ENCODE assay signal across 28 mouse cellular contexts in genomic region chr15:93852126-93852525, GRCm38 (mm10).
"Had no signal": no experiment of that assay in that cellular context is flagged by ENCODE, and none has a peak within 500 bp of the region (broad histone marks: within the 10 kb centered on the region; RNA-seq: fewer than 3 reads in every experiment).

No protein-coding gene starts in this region.

- H3K4me2 ChIP-seq: heart, embryonic 11.5 days; heart, embryonic 13.5 days; heart, embryonic 15.5 days; hindbrain, embryonic 13.5 days; hindbrain, embryonic 15.5 days; intestine, embryonic 15.5 days; kidney, embryonic 15.5 days; limb, embryonic 13.5 days; limb, embryonic 15.5 days; liver, embryonic 12.5 days had no signal

- H3K27me3 ChIP-seq: heart, embryonic 13.5 days; heart, embryonic 15.5 days; hindbrain, embryonic 13.5 days; hindbrain, embryonic 15.5 days; intestine, embryonic 15.5 days; kidney, embryonic 15.5 days; limb, embryonic 13.5 days; limb, embryonic 15.5 days; liver, embryonic 12.5 days had no signal

- H3K9ac ChIP-seq: heart, embryonic 13.5 days; heart, embryonic 15.5 days; hindbrain, embryonic 13.5 days; hindbrain, embryonic 15.5 days; intestine, embryonic 15.5 days; kidney, embryonic 15.5 days; limb, embryonic 13.5 days; limb, embryonic 15.5 days; liver, embryonic 12.5 days; liver, embryonic 14.5 days had no signal

- H3K4me1 ChIP-seq: heart, embryonic 15.5 days; hindbrain, embryonic 10.5 days; hindbrain, embryonic 13.5 days; hindbrain, embryonic 15.5 days; intestine, embryonic 15.5 days; liver, embryonic 12.5 days had no signal

- H3K36me3 ChIP-seq: heart, embryonic 13.5 days; heart, embryonic 15.5 days; hindbrain, embryonic 10.5 days; hindbrain, embryonic 13.5 days; hindbrain, embryonic 15.5 days; intestine, embryonic 15.5 days; kidney, embryonic 15.5 days; limb, embryonic 13.5 days; limb, embryonic 15.5 days; liver, embryonic 12.5 days had no signal

- H3K4me3 ChIP-seq: gastrocnemius, adult 2 months; heart, adult 2 months; heart, embryonic 13.5 days; heart, embryonic 15.5 days; hindbrain, embryonic 10.5 days; hindbrain, embryonic 13.5 days; hindbrain, embryonic 15.5 days; intestine, embryonic 15.5 days; kidney, embryonic 15.5 days; limb, embryonic 13.5 days; limb, embryonic 15.5 days; liver, embryonic 12.5 days had no signal

- DNase-seq: gastrocnemius, adult 2 months; gastrocnemius, postnatal 10 days; gastrocnemius, postnatal 25 days; heart, adult 2 months; heart, postnatal 14 days; heart, postnatal 4 days; kidney, adult 11 months; kidney, adult 2 months; kidney, adult 9 months; kidney, postnatal 14 days; kidney, postnatal 36 days; layer of hippocampus, adult 9-11 months; layer of hippocampus, postnatal 36 days had no signal

- ATAC-seq: forebrain, embryonic 16.5 days; hindbrain, postnatal 0 days; intestine, embryonic 15.5 days; liver, embryonic 12.5 days had no signal

- H3K27ac ChIP-seq: gastrocnemius, adult 2 months; heart, adult 2 months; heart, embryonic 13.5 days; heart, embryonic 15.5 days; hindbrain, embryonic 10.5 days; hindbrain, embryonic 13.5 days; hindbrain, embryonic 15.5 days; hindbrain, postnatal 0 days; intestine, embryonic 15.5 days; kidney, embryonic 15.5 days; kidney, postnatal 0 days; limb, embryonic 13.5 days; limb, embryonic 15.5 days; liver, embryonic 12.5 days; liver, embryonic 14.5 days had no signal

- H3K9me3 ChIP-seq: heart, embryonic 13.5 days; heart, embryonic 15.5 days; hindbrain, embryonic 10.5 days; hindbrain, embryonic 13.5 days; hindbrain, embryonic 15.5 days; intestine, embryonic 15.5 days; limb, embryonic 15.5 days; liver, embryonic 12.5 days had no signal
